Mouse (Mus musculus): Measurements from ENCODE around the gene Lrrc10b.

Lrrc10b gene

GRCm38 (mm10) chr19:10456752-10457483 lies at the start of gene Lrrc10b:
Gene Lrrc10b (minus strand): TSS chr19:10457473.
- CTCF ChIA-PET = no interaction called here

GRCm38 (mm10) chr19:10502571-10502970 lies 45.3 kb upstream of the Lrrc10b start:
- CTCF ChIA-PET = no interaction called here

- CTCF ChIA-PET = no interaction called here
Observed at GRCm38 (mm10) chr19:10500581-10500980, 43.3 kb upstream of the Lrrc10b start.

GRCm38 (mm10) chr19:10497512-10498160 lies 40.4 kb upstream of the Lrrc10b start:
- CTCF ChIA-PET = no interaction called here

- CTCF ChIA-PET = no interaction called here
Observed at GRCm38 (mm10) chr19:10496976-10497375, 39.7 kb upstream of the Lrrc10b start.

GRCm38 (mm10) chr19:10495670-10496069 lies 38.4 kb upstream of the Lrrc10b start:
- CTCF ChIA-PET = no interaction called here

- CTCF ChIA-PET = interaction anchor here (1.3 to 1.4 kb wide), 2 partner anchors 34 to 36 kb away, joined by 3 read pairs; no protein-coding TSS in a partner anchor
Observed at GRCm38 (mm10) chr19:10486264-10486738, 29.0 kb upstream of the Lrrc10b start.

GRCm38 (mm10) chr19:10482703-10483102 lies 25.4 kb upstream of the Lrrc10b start, which contains the start of gene Ppp1r32:
Gene Ppp1r32 (minus strand): TSS chr19:10482928.
- CTCF ChIA-PET = no interaction called here

- CTCF ChIA-PET = no interaction called here
Observed at GRCm38 (mm10) chr19:10479541-10479940, 22.3 kb upstream of the Lrrc10b start.

- CTCF ChIA-PET = no interaction called here
Observed at GRCm38 (mm10) chr19:10473779-10474178, 16.5 kb upstream of the Lrrc10b start.

GRCm38 (mm10) chr19:10472958-10473357 lies 15.7 kb upstream of the Lrrc10b start:
- CTCF ChIA-PET = no interaction called here

- CTCF ChIA-PET = no interaction called here
Observed at GRCm38 (mm10) chr19:10469171-10469658, 11.9 kb upstream of the Lrrc10b start.

- CTCF ChIA-PET = no interaction called here
Observed at GRCm38 (mm10) chr19:10464427-10464826, 7.2 kb upstream of the Lrrc10b start.

- CTCF ChIA-PET = interaction anchor here (0.7 kb wide), 1 partner anchor 17 kb away, joined by 9 read pairs; no protein-coding TSS in a partner anchor
Observed at GRCm38 (mm10) chr19:10461584-10461983, 4.3 kb upstream of the Lrrc10b start.

GRCm38 (mm10) chr19:10459907-10460306 lies 2.6 kb upstream of the Lrrc10b start:
- CTCF ChIA-PET = no interaction called here

- CTCF ChIA-PET = no interaction called here
Observed at GRCm38 (mm10) chr19:10458096-10458495, 823 bp upstream of the Lrrc10b start.

- CTCF ChIA-PET = no interaction called here
Observed at GRCm38 (mm10) chr19:10457484-10457800, 169 bp upstream of the Lrrc10b start.

GRCm38 (mm10) chr19:10455437-10455806 lies 1.9 kb downstream of the Lrrc10b start:
- CTCF ChIA-PET = no interaction called here

GRCm38 (mm10) chr19:10454718-10455436 lies 2.4 kb downstream of the Lrrc10b start:
- CTCF ChIA-PET = no interaction called here

GRCm38 (mm10) chr19:10449708-10450107 lies 7.6 kb downstream of the Lrrc10b start:
- CTCF ChIA-PET = interaction anchor here (0.5 to 1.5 kb wide), 4 partner anchors 35 to 594 kb away, joined by 3 to 4 read pairs (median 3); no protein-coding TSS in a partner anchor

GRCm38 (mm10) chr19:10449190-10449589 lies 8.1 kb downstream of the Lrrc10b start:
- CTCF ChIA-PET = interaction anchor here (1.5 kb wide), 1 partner anchor 36 kb away, joined by 4 read pairs; no protein-coding TSS in a partner anchor

- CTCF ChIA-PET = no interaction called here
Observed at GRCm38 (mm10) chr19:10448275-10448674, 9.0 kb downstream of the Lrrc10b start.
